Mouse (Mus musculus) embryonic facial prominence, embryonic 11.5 days (tissue): Measurements from ENCODE around the gene Coq9. TPM values are rescaled to one million over a fixed set of nuclear protein-coding genes. Genes with fewer than 3 reads are reported as not detected.
"Not testable (repeated sequence)": the region's sequence is repeated elsewhere in the genome, so short reads cannot be mapped to it uniquely, and the experiment has no call there.

Experiments used
- ATAC-seq: fragments of 200-750 bp; cut with Nextera tagmentation; replicated peaks from 2 replicates; pipeline ENCODE4 v1.8.0; 2017; ENCODE audit warnings: low read depth; ENCODE audit not compliant: insufficient number of reproducible peaks, low FRiP score, low TSS enrichment
- DNase-seq: peaks from one replicate; pipeline ENCODE4 v3.0.0-alpha.2; 2015; ENCODE audit warnings: low spot score
- H3K27ac ChIP-seq: fragments of 300-500 bp; sonication (generic); replicated peaks from 2 replicates; pipeline ENCODE4 v1.5.1; 2014; ENCODE audit warnings: mild to moderate bottlenecking, low read depth, low read length, control low read depth
- H3K27me3 ChIP-seq: fragments of 300-500 bp; sonication (generic); 2 replicates; pipeline ENCODE4 v1.6.1; 2014; ENCODE audit warnings: mild to moderate bottlenecking, low read length, moderate library complexity, mixed read lengths; ENCODE audit not compliant: control insufficient read depth, insufficient read depth
- H3K36me3 ChIP-seq: fragments of 300-500 bp; sonication (generic); replicated peaks from 2 replicates; pipeline ENCODE4 v1.6.1; 2014; ENCODE audit warnings: low read depth, mild to moderate bottlenecking, low read length, moderate library complexity, mixed read lengths; ENCODE audit not compliant: control insufficient read depth, insufficient read depth
- H3K4me1 ChIP-seq: fragments of 300-500 bp; sonication (generic); 2 replicates; pipeline ENCODE4 v1.6.1; 2014; ENCODE audit warnings: low read length, mixed read lengths; ENCODE audit not compliant: control insufficient read depth, insufficient read depth
- H3K4me2 ChIP-seq: fragments of 300-500 bp; sonication (generic); 2 replicates; pipeline ENCODE4 v1.6.1; 2014; ENCODE audit warnings: low read depth, mild to moderate bottlenecking, control low read depth, low read length, moderate library complexity
- H3K4me3 ChIP-seq: fragments of 300-500 bp; sonication (generic); 2 replicates; pipeline ENCODE4 v1.5.1; 2014; ENCODE audit warnings: low read depth, low read length, control low read depth
- H3K9ac ChIP-seq: fragments of 300-500 bp; sonication (generic); replicated peaks from 2 replicates; pipeline ENCODE4 v1.6.1; 2014; ENCODE audit warnings: mild to moderate bottlenecking, control low read depth, low read length
- H3K9me3 ChIP-seq: fragments of 300-500 bp; sonication (generic); replicated peaks from 2 replicates; pipeline ENCODE4 v1.6.1; 2016; ENCODE audit warnings: mild to moderate bottlenecking, low read length, inconsistent platforms, mixed read lengths; ENCODE audit not compliant: control insufficient read depth
- WGBS: fragments of 180-500 bp; shearing (Covaris S2); extraction: QIAGEN DNeasy Blood & Tissue Kit; methylation state at CpG from one replicate; pipeline ENCODE4 v1.1.7; 2014; 5-methylcytosine and 5-hydroxymethylcytosine counted together
- polyA plus RNA-seq: library from polyadenylated mRNA; unstranded; fragments of >200 nt; fragmentation: Nextera tagmentation; extraction: Ambion mirVana; gene quantifications from 2 replicates; pipeline ENCODE4 v1.2.1, GENCODE M21; 2014

Gene Coq9
- polyA plus RNA-seq, 1 experiment from 2014 or later, result 51.9 TPM

DNA sequence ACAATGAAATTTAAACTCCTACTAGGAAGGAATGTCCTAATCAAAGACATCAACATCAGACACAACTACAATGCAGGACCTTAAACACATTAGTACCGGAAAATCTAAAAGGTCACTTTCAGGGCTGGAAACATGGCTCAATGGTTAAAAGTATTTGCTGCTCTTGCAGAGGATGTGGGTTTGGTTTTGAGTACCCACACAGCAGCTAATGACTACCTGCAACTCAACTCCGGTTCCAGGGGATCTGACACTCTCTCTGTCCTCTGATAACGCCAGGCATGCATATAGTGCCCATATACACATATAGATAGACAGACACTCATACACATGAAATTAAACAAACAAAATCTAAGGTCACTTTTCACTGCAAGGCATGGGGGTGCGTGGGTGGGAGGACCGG lies 11.9 kb upstream of the Coq9 start:
- Histone ChIP-seq H3K4me1 (no peaks in the 10 kb centered on the region), H3K27ac (no peak overlapping the region), H3K36me3 (peaks cover 5% of the 10 kb centered on the region; the same call in 1 of the 2 replicates), H3K4me2 (no peak overlapping the region), H3K27me3 (no peaks in the 10 kb centered on the region), H3K4me3 (no peak overlapping the region), H3K9me3 (no peaks in the 10 kb centered on the region), H3K9ac (no peak overlapping the region)
- ATAC-seq, result no peak
- no peak for DNase-seq
- WGBS, result 97% methylated on average over 5 of the region's 5 CpGs

DNA sequence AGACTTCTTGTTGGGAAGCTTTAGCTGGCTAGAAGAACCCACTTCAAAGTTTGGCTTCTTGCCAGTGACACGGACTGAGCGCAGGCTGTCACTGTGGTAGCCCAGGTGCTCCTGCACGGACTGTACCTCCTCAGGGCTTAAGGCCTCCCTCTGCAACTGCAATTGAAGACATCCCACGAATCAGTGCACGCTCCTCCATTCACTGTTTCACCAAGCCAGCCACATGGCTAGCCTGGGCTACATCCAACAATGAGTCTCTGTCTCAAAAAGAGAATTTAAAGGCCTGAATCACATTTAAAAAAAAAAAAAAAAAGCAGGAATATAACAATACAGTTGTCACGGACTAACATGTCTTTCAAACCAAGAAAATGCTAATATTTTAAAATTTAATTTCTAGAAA lies 9.8 kb upstream of the Coq9 start:
- H3K36me3 ChIP-seq, result peaks cover 7% of the 10 kb centered on the region
- H3K9ac ChIP-seq, result no peak overlapping the region
- H3K4me3 ChIP-seq, result no peak overlapping the region
- 93% methylated on average over 6 of the region's 6 CpGs for WGBS
- H3K27me3 ChIP-seq, result no peaks in the 10 kb centered on the region
- H3K4me1 ChIP-seq, result no peaks in the 10 kb centered on the region
- no peaks in the 10 kb centered on the region for H3K9me3 ChIP-seq
- DNase-seq (no peak), ATAC-seq (no peak)
- no peak overlapping the region for H3K27ac ChIP-seq
- H3K4me2 ChIP-seq, result no peak overlapping the region

DNA sequence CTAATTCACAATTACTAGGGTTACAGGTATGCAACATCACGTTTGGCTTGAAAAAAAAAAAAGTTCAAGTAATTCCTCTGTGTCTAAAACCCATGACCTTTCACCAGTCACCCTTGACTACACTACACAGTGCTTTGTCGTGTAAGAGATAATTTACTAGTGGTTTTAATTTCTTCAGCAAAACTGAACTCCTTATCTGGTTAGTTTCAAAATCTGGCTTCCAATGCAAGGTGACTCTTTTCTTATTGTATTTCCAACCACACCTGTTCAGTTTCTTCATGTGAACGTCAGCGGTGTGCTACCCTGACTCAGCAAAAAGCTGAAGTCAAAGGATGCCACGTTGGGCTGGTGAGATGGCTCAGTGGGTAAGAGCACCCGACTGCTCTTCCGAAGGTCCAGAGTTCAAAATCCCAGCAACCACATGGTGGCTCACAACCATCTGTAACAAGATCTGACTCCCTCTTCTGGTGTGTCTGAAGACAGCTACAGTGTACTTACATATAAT lies 4.2 kb upstream of the Coq9 start:
- not testable (repeated sequence) for DNase-seq, H3K36me3 ChIP-seq, H3K4me2 ChIP-seq, H3K4me1 ChIP-seq, H3K9ac ChIP-seq, H3K27me3 ChIP-seq, H3K4me3 ChIP-seq, H3K9me3 ChIP-seq, ATAC-seq, H3K27ac ChIP-seq
- WGBS, result 74% methylated on average over 7 of the region's 7 CpGs

DNA sequence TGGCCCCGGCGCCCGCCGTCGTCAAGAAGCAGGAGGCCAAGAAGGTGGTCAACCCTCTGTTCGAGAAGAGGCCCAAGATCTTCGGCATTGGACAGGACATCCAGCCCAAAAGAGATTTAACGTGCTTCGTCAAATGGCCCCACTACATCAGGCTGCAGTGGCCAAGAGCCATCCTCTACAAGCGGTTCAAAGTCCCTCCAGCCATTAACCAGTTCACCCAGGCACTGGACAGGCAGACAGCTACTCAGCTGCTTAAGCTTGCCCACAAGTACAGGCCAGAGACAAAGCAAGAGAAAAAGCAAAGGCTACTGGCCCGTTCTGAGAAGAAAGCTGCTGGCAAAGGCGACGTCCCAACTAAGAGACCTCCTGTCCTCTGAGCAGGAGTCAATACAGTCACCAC lies 2.4 kb upstream of the Coq9 start:
- H3K4me1 ChIP-seq, DNase-seq, H3K9ac ChIP-seq, ATAC-seq, H3K9me3 ChIP-seq, H3K27ac ChIP-seq, H3K4me2 ChIP-seq, H3K27me3 ChIP-seq, H3K36me3 ChIP-seq, H3K4me3 ChIP-seq: not testable (repeated sequence)
- WGBS, result 93% methylated on average over 13 of the region's 13 CpGs

DNA sequence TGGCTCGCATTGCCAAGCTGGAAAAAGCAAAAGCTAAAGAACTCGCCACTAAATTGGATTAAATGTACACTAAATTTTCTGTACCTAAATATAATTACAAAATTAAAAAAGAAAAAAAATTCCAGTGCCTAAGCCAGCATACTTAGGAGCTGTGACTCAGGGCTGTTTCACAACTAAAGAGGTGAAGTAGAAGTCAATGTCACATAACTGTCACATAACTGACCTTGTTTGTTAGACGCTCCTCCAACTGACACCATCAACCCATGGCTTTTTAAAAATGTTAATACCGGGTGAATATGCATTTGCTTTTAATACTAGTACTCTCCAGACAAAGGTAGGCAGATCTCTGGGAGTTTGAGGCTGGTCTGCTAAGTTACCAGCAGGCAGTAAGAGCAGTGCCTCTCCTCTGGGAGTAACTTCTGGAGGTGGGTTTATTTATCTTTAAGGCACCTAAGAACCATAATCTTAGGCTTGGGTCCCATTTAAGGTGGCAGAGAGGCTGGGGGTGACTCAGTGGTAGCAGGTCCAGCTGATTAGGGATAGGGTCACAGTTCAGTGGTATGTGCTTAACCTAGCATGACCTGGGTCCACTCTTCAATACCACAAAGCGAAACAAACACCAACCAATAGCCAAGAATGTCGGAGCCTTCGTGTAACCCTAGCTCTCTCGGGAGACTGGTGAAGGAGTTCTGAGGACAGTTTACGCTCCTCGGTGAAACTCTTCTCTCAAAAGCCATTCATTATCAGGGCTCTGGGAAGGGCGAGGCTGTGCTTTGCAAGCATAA lies 1.5 kb upstream of the Coq9 start:
- peak overlapping the region; percentile 91; the same call in 1 of the 2 replicates for H3K4me3 ChIP-seq
- peak overlapping the region; percentile 37 for H3K9ac ChIP-seq
- no peak for ATAC-seq
- no peaks in the 10 kb centered on the region for H3K27me3 ChIP-seq
- WGBS, result 57% methylated on average over 11 of the region's 11 CpGs
- peak overlapping the region; percentile 89 for H3K4me2 ChIP-seq
- H3K4me1 ChIP-seq, result no peaks in the 10 kb centered on the region
- no peak for DNase-seq
- no peaks in the 10 kb centered on the region for H3K9me3 ChIP-seq
- no peak overlapping the region for H3K27ac ChIP-seq
- H3K36me3 ChIP-seq, result peaks cover 1% of the 10 kb centered on the region

DNA sequence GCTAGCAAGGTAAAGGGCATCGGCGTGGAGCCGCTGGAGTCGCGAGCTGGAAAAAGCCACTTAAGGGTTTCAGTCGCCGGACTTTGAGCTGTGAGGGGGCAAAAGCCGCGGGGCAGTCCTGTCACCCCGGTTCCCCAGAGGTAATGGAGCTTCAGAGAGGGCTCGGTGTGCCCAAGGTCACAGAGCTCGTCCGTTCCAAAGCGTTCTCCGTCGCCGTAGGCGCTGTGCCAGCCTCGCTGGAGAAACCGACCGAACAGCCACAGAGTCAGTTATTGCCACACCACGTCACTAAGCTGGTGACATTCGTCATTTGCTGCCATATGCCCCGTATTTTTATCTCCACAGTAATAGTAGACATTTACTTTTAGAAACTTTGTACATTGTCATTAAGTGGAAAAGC lies 479 bp downstream of the Coq9 start:
- DNase-seq (no peak), ATAC-seq (peak; percentile 39)
- WGBS, result under 1% methylated on average over 24 of the region's 24 CpGs
- H3K4me3 ChIP-seq, result peak overlapping the region; percentile 91
- H3K9me3 ChIP-seq, result no peaks in the 10 kb centered on the region
- peak overlapping the region; percentile 92 for H3K9ac ChIP-seq
- no peaks in the 10 kb centered on the region for H3K4me1 ChIP-seq
- no peaks in the 10 kb centered on the region for H3K27me3 ChIP-seq
- peak overlapping the region; percentile 61 for H3K4me2 ChIP-seq
- peak overlapping the region; percentile 65; the same call in 1 of the 2 replicates for H3K27ac ChIP-seq
- H3K36me3 ChIP-seq, result no peaks in the 10 kb centered on the region

DNA sequence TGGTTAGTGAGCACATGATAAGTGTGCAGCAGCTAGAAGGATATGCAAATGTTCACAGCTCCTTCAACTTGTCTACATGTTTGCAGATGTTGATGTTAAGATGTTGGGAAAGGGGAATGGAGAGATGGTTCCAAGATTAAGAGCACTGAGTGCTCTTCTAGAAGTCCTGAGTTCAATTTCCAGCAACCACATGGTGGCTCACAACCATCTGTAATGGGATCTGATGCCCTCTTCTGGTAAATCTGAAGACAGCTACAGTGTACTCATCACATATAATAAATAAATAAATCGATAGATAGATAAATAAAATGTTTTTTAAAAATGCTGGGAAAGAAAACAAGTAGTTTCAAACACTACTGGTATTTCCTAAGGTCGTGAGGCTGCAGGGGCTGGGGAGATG lies 3.1 kb downstream of the Coq9 start:
- no peaks in the 10 kb centered on the region for H3K36me3 ChIP-seq
- H3K9ac ChIP-seq, result no peak overlapping the region
- no peaks in the 10 kb centered on the region for H3K4me1 ChIP-seq
- no peak for ATAC-seq
- no peak overlapping the region for H3K27ac ChIP-seq
- H3K4me3 ChIP-seq, result no peak overlapping the region
- 48% methylated on average over 2 of the region's 2 CpGs for WGBS
- H3K4me2 ChIP-seq, result no peak overlapping the region
- no peak for DNase-seq
- H3K9me3 ChIP-seq, result no peaks in the 10 kb centered on the region
- H3K27me3 ChIP-seq, result no peaks in the 10 kb centered on the region

DNA sequence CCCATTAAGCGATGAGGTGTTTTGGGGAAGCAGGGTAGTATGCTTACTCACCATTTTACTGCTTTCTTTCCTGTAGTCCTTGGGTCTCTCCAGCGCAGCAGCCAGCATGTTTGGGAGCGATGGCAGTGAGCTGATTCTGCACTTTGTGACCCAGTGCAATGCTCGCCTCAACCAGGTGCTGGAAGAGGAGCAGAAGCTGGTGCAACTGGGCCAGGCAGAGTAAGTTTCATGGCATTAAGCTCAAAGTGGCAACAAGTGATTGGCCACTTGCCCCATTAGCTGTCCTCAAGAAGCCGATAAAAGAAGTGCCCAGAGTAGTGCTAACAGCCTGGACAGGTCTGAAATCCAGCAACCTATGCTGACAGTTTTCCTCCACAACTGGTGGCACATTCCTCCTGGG lies 11.9 kb downstream of the Coq9 start:
- Histone ChIP-seq H3K9ac (no peak overlapping the region), H3K36me3 (peaks cover 4% of the 10 kb centered on the region; the same call in 1 of the 2 replicates), H3K4me1 (no peaks in the 10 kb centered on the region), H3K4me2 (no peak overlapping the region), H3K27ac (no peak overlapping the region), H3K9me3 (no peaks in the 10 kb centered on the region), H3K4me3 (no peak overlapping the region), H3K27me3 (no peaks in the 10 kb centered on the region)
- WGBS, result 84% methylated on average over 5 of the region's 5 CpGs
- no peak for DNase-seq
- ATAC-seq, result no peak
